Mouse (Mus musculus) MEL (cell line): ENCODE results near the gene Bnipl. TPM values are rescaled to one million over a fixed set of nuclear protein-coding genes. Genes with fewer than 3 reads are reported as not detected.

Source experiments
- DNase-seq: peaks from one replicate; pipeline ENCODE4 v3.0.0; 2011; ENCODE audit warnings: low read depth, low spot score
- H3K27ac ChIP-seq: 2 replicates; pipeline ENCODE4 v1.5.1; 2012; ENCODE audit warnings: low read depth, mild to moderate bottlenecking, control low read depth, low read length, moderate library complexity; ENCODE audit not compliant: control insufficient read depth
- H3K27me3 ChIP-seq, 2 experiments: fragments of 150-350 bp in 1 of 2; sonication (generic) in 1 of 2; 2 replicates each; pipeline ENCODE4 v1.6.1; 2012; ENCODE audit warnings: low read length in 2 of 2, mild to moderate bottlenecking in 2 of 2, improper control_type of control experiment in 1 of 2, moderate library complexity in 1 of 2; ENCODE audit not compliant: insufficient read depth in 2 of 2, control insufficient read depth in 1 of 2
- H3K36me3 ChIP-seq, 2 experiments: 2 replicates each; pipeline ENCODE4 v1.6.1; 2012 to 2014; ENCODE audit warnings: low read length in 2 of 2, improper control_type of control experiment in 1 of 2, inconsistent platforms in 1 of 2, mild to moderate bottlenecking in 1 of 2; ENCODE audit not compliant: insufficient read depth in 2 of 2, control insufficient read depth in 1 of 2
- H3K4me1 ChIP-seq, 2 experiments: fragments of 150-350 bp in 1 of 2; sonication (generic) in 1 of 2; 2 replicates each; pipeline ENCODE4 v1.6.1; 2012; ENCODE audit warnings: low read length in 2 of 2, improper control_type of control experiment in 1 of 2, mild to moderate bottlenecking in 1 of 2; ENCODE audit not compliant: insufficient read depth in 2 of 2, control insufficient read depth in 1 of 2
- H3K4me3 ChIP-seq, 2 experiments: fragments of 150-350 bp in 1 of 2; sonication (generic) in 1 of 2; 2 replicates each; pipeline ENCODE4 v1.5.1; 2012; ENCODE audit warnings: low read depth in 2 of 2, low read length in 2 of 2, mild to moderate bottlenecking in 2 of 2, moderate library complexity in 2 of 2, control low read depth in 1 of 2, improper control_type of control experiment in 1 of 2; ENCODE audit not compliant: control insufficient read depth in 1 of 2, insufficient read depth in 1 of 2
- H3K79me2 ChIP-seq: 2 replicates; pipeline ENCODE4 v1.6.1; 2012; ENCODE audit warnings: mild to moderate bottlenecking, low read length, moderate library complexity; ENCODE audit not compliant: control insufficient read depth, poor library complexity, insufficient read depth
- H3K9ac ChIP-seq: 2 replicates; pipeline ENCODE4 v1.6.1; 2012; ENCODE audit warnings: low read depth, mild to moderate bottlenecking, control low read depth, low read length, moderate library complexity; ENCODE audit not compliant: control insufficient read depth, poor library complexity, severe bottlenecking
- H3K9me3 ChIP-seq: fragments of 150-350 bp; sonication (generic); replicated peaks from 2 replicates; pipeline ENCODE4 v1.6.1; 2012; ENCODE audit warnings: mild to moderate bottlenecking, low read length, improper control_type of control experiment, moderate library complexity; ENCODE audit not compliant: insufficient read depth
- POLR2AphosphoS5 ChIP-seq: IDR thresholded peaks from 2 replicates; pipeline ENCODE4 v1.6.1; 2012; ENCODE audit warnings: low read depth, borderline replicate concordance, mild to moderate bottlenecking, inconsistent platforms, low read length, moderate library complexity, mixed read lengths
- ZKSCAN1 ChIP-seq: IDR thresholded peaks from 2 replicates; pipeline ENCODE4 v1.6.1; 2012; ENCODE audit warnings: low read depth, mild to moderate bottlenecking, inconsistent platforms, low read length, improper control_type of control experiment, moderate library complexity
- polyA plus RNA-seq, 2 experiments: library from polyadenylated mRNA; stranded (reverse) in 1 of 2; unstranded in 1 of 2; fragments of >175 nt in 1 of 2; fragments of >200 nt in 1 of 2; gene quantifications; 2 replicates each; pipeline versions ENCODE4 v1.2.1 to v1.2.4; 2012; ENCODE audit warnings: low replicate concordance in 2 of 2, low read depth in 1 of 2; ENCODE audit not compliant: insufficient read length in 2 of 2, insufficient read depth in 1 of 2, missing spikeins in 1 of 2
- total RNA-seq: library from RNA; depleted of rRNA; stranded (reverse); fragments of 300-350 nt; gene quantifications from 2 replicates; pipeline ENCODE4 v1.2.3, GENCODE M21; 2012; rRNA removed

Gene Bnipl
- total and polyA plus RNA-seq, 3 experiments: 0.19 to 0.43 TPM; not detected in 1

DNA sequence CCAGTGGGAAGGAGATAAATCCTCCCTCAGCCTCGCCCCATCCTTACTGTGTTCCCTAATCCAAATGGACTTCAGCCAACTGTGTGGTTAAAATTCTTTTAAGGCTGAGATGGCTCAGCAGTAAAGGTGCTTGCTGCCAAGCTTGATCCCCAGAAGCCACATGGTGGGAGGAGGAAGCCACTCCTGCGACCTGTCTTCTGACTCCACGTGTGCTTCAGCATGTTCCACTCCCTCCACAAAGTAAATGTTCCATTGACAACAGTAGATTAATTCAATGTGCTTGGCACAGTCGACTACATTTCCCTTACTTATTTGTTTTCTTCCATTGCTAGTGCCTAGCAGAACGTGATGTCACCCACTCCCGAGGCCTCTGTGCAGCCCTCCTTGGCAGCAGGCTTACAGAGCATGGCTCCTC lies 56.3 kb downstream of the Bnipl start:
- no peak overlapping the region for H3K4me3 ChIP-seq
- H3K4me1 ChIP-seq: no peaks in the 10 kb centered on the region
- H3K9ac ChIP-seq: no peak overlapping the region
- H3K27me3 ChIP-seq: no peaks in the 10 kb centered on the region
- H3K36me3 ChIP-seq: peaks cover 0 to 66% of the 10 kb centered on the region in 2 experiments; a peak in 2 of 4 replicates
- H3K27ac ChIP-seq: no peak overlapping the region
- H3K79me2 ChIP-seq: no peaks in the 10 kb centered on the region
- DNase-seq: no peak
- TF ChIP-seq POLR2AphosphoS5 (no peak), ZKSCAN1 (no peak)
- H3K9me3 ChIP-seq: no peaks in the 10 kb centered on the region

Other genes starting within 250 kb of the Bnipl start
- gene Zfp687, start 235.7 kb downstream of the Bnipl start, total RNA-seq: 14.5 and 16.2 TPM in 2 replicates
- gene Zfp687, start 235.7 kb downstream of the Bnipl start, polyA plus RNA-seq: 10 to 100 TPM in 1 of 2 experiments, not detected in 1; 36.6 TPM
- gene Psmd4, start 208.6 kb downstream of the Bnipl start, total RNA-seq: 631 and 709 TPM in 2 replicates
- gene Psmd4, start 208.6 kb downstream of the Bnipl start, polyA plus RNA-seq: 100 to 1,000 TPM in 1 of 2 experiments, not detected in 1; 816 TPM
- 47.7 and 48.6 TPM in 2 replicates for gene Pip5k1a, start 144.3 kb downstream of the Bnipl start, total RNA-seq
- 100 to 1,000 TPM; 103 to 322 TPM for gene Pip5k1a, start 144.3 kb downstream of the Bnipl start, polyA plus RNA-seq
- 117 and 128 TPM in 2 replicates for gene Vps72, start 140.2 kb downstream of the Bnipl start, total RNA-seq
- gene Vps72, start 140.2 kb downstream of the Bnipl start, polyA plus RNA-seq: 100 to 1,000 TPM; 266 to 416 TPM
- 1.6 and 3.1 TPM in 2 replicates for gene Tmod4, start 126.7 kb downstream of the Bnipl start, total RNA-seq
- gene Tmod4, start 126.7 kb downstream of the Bnipl start, polyA plus RNA-seq: 1 to 10 TPM in 1 of 2 experiments, not detected in 1; 5.4 TPM
- 71.8 and 93.1 TPM in 2 replicates for gene Scnm1, start 117.2 kb downstream of the Bnipl start, total RNA-seq
- gene Scnm1, start 117.2 kb downstream of the Bnipl start, polyA plus RNA-seq: 100 to 1,000 TPM in 1 of 2 experiments, not detected in 1; 104 TPM
- 22.1 and 22.7 TPM in 2 replicates for gene Lysmd1, start 117.1 kb downstream of the Bnipl start, total RNA-seq
- gene Lysmd1, start 117.1 kb downstream of the Bnipl start, polyA plus RNA-seq: 100 to 1,000 TPM in 1 of 2 experiments, 10 to 100 TPM in 1; 22.9 to 102 TPM
- gene Tnfaip8l2, start 108.8 kb downstream of the Bnipl start, total RNA-seq: 3.1 and 4.5 TPM in 2 replicates
- gene Tnfaip8l2, start 108.8 kb downstream of the Bnipl start, polyA plus RNA-seq: 1 to 10 TPM in 1 of 2 experiments, not detected in 1; 5.8 TPM
- 0.35 and 0.69 TPM in 2 replicates for gene Sema6c, start 90.7 kb downstream of the Bnipl start, total RNA-seq
- 1 to 10 TPM in 1 of 2 experiments, not detected in 1; 3.2 TPM for gene Sema6c, start 90.7 kb downstream of the Bnipl start, polyA plus RNA-seq
- gene Gabpb2, start 33.3 kb downstream of the Bnipl start, total RNA-seq: 78.7 and 82.2 TPM in 2 replicates
- gene Gabpb2, start 33.3 kb downstream of the Bnipl start, polyA plus RNA-seq: 10 to 100 TPM; 72.2 to 92.8 TPM
- gene Cdc42se1, start 22.5 kb downstream of the Bnipl start, total RNA-seq: 238 and 341 TPM in 2 replicates
- gene Cdc42se1, start 22.5 kb downstream of the Bnipl start, polyA plus RNA-seq: 100 to 1,000 TPM in 1 of 2 experiments, not detected in 1; 472 TPM
- gene Mllt11, start 19.0 kb downstream of the Bnipl start, total RNA-seq: 6.7 and 7.3 TPM in 2 replicates
- gene Mllt11, start 19.0 kb downstream of the Bnipl start, polyA plus RNA-seq: 10 to 100 TPM in 1 of 2 experiments, not detected in 1; 24.6 TPM
- gene Gm128, start 9.6 kb downstream of the Bnipl start, total RNA-seq: 0.08 TPM in 1 of 2 replicates, not detected in the other
- gene Gm128, start 9.6 kb downstream of the Bnipl start, polyA plus RNA-seq: under 1 TPM in 1 of 2 experiments, not detected in 1; 0.18 TPM
- gene Mindy1, start 30.2 kb upstream of the Bnipl start, total RNA-seq: 203 and 265 TPM in 2 replicates
- gene Mindy1, start 30.2 kb upstream of the Bnipl start, polyA plus RNA-seq: 100 to 1,000 TPM in 1 of 2 experiments, not detected in 1; 234 TPM
- 28.5 and 32.4 TPM in 2 replicates for gene Prune1, start 30.9 kb upstream of the Bnipl start, total RNA-seq
- 10 to 100 TPM in 1 of 2 experiments, not detected in 1; 51.8 TPM for gene Prune1, start 30.9 kb upstream of the Bnipl start, polyA plus RNA-seq
- gene Anxa9, start 56.0 kb upstream of the Bnipl start, total RNA-seq: 7.7 and 7.8 TPM in 2 replicates
- 10 to 100 TPM in 1 of 2 experiments, not detected in 1; 33.9 TPM for gene Anxa9, start 56.0 kb upstream of the Bnipl start, polyA plus RNA-seq
- 240 and 307 TPM in 2 replicates for gene Cers2, start 63.6 kb upstream of the Bnipl start, total RNA-seq
- gene Cers2, start 63.6 kb upstream of the Bnipl start, polyA plus RNA-seq: 100 to 1,000 TPM; 134 to 357 TPM
- 91.0 and 101 TPM in 2 replicates for gene Setdb1, start 106.0 kb upstream of the Bnipl start, total RNA-seq
- gene Setdb1, start 106.0 kb upstream of the Bnipl start, polyA plus RNA-seq: 100 to 1,000 TPM in 1 of 2 experiments, not detected in 1; 116 TPM
- not detected in 2 replicates for gene 4930558C23Rik, start 151.6 kb upstream of the Bnipl start, total RNA-seq
- not detected for gene 4930558C23Rik, start 151.6 kb upstream of the Bnipl start, polyA plus RNA-seq
- gene Arnt, start 183.2 kb upstream of the Bnipl start, total RNA-seq: 16.4 and 22.2 TPM in 2 replicates
- 10 to 100 TPM; 62.4 to 90.7 TPM for gene Arnt, start 183.2 kb upstream of the Bnipl start, polyA plus RNA-seq
- gene Ctsk, start 248.1 kb upstream of the Bnipl start, total RNA-seq: 0.08 TPM in 1 of 2 replicates, not detected in the other
- under 1 TPM in 1 of 2 experiments, not detected in 1; 0.10 TPM for gene Ctsk, start 248.1 kb upstream of the Bnipl start, polyA plus RNA-seq